Mouse (Mus musculus) liver, postnatal 0 days (tissue): ENCODE measurements around the gene Amacr.

Source experiments
- CTCF ChIP-seq: sonication (generic); IDR thresholded peaks from 2 replicates; pipeline ENCODE4 v1.5.1; 2016; ENCODE audit warnings: antibody characterized with exemption, low read depth
- EP300 ChIP-seq: IDR thresholded peaks from 2 replicates; pipeline ENCODE4 v1.6.1; 2016; ENCODE audit warnings: antibody characterized with exemption, low read depth, mild to moderate bottlenecking

- no peak for TF ChIP-seq CTCF
- no peak for TF ChIP-seq EP300
Observed at GRCm38 (mm10) chr15:11037711-11038110, 56.2 kb downstream of the Amacr start, which contains the start of gene Rxfp3.
